Mouse (Mus musculus) CH12.LX (cell line): ENCODE data around the gene Bmpr1a. TPM values are rescaled to one million over a fixed set of nuclear protein-coding genes. Genes with fewer than 3 reads are reported as not detected.

ENCODE experiments used
- DNase-seq: peaks from one replicate; pipeline ENCODE4 v3.0.0-alpha.2; 2013; ENCODE audit errors: extremely low read depth
- H3K27ac ChIP-seq: 2 replicates; pipeline ENCODE4 v1.5.1; 2012; ENCODE audit warnings: low read depth, mild to moderate bottlenecking, control low read depth, moderate library complexity; ENCODE audit not compliant: insufficient read depth
- H3K27me3 ChIP-seq: replicated peaks from 2 replicates; pipeline ENCODE3; 2012; ENCODE audit warnings: inconsistent platforms
- H3K36me3 ChIP-seq, 2 experiments: replicated peaks in 1 of 2; 2 replicates each; pipeline versions ENCODE3 to v1.6.1; 2012; ENCODE audit warnings: inconsistent platforms in 1 of 2, low read length in 1 of 2, mild to moderate bottlenecking in 1 of 2, mixed read lengths in 1 of 2, moderate library complexity in 1 of 2; ENCODE audit not compliant: control insufficient read depth in 1 of 2, insufficient read depth in 1 of 2
- H3K4me1 ChIP-seq, 2 experiments: 2 replicates each; pipeline ENCODE4 v1.6.1; 2012; ENCODE audit warnings: inconsistent platforms in 1 of 2, moderate library complexity in 1 of 2; ENCODE audit not compliant: insufficient read depth in 2 of 2, control insufficient read depth in 1 of 2
- H3K4me2 ChIP-seq: 2 replicates; pipeline ENCODE4 v1.6.1; 2012; ENCODE audit warnings: low read depth, mild to moderate bottlenecking, control low read depth; ENCODE audit not compliant: poor library complexity, insufficient read depth, severe bottlenecking
- H3K4me3 ChIP-seq, 3 experiments: fragments of 150-350 bp in 1 of 3; sonication (generic) in 1 of 3; replicated peaks in 1 of 3; 2 replicates each; pipeline versions ENCODE3 to v1.5.1; 2011 to 2012; ENCODE audit warnings: low read depth in 2 of 3, low read length in 2 of 3, mild to moderate bottlenecking in 2 of 3, moderate library complexity in 2 of 3, control low read depth in 1 of 3, improper control_type of control experiment in 1 of 3, inconsistent platforms in 1 of 3, mixed read lengths in 1 of 3; ENCODE audit not compliant: poor library complexity in 1 of 3
- H3K79me2 ChIP-seq: replicated peaks from 2 replicates; pipeline ENCODE4 v1.6.1; 2012; ENCODE audit warnings: mild to moderate bottlenecking, moderate library complexity; ENCODE audit not compliant: control insufficient read depth, poor library complexity, insufficient read depth, severe bottlenecking; ENCODE audit errors: extremely low read depth
- H3K9ac ChIP-seq: 2 replicates; pipeline ENCODE4 v1.6.1; 2012; ENCODE audit warnings: low read depth, mild to moderate bottlenecking, control low read depth, moderate library complexity; ENCODE audit not compliant: insufficient read depth
- H3K9me3 ChIP-seq: replicated peaks from 2 replicates; pipeline ENCODE3; 2012; ENCODE audit warnings: low read length, inconsistent platforms, mixed read lengths
- BHLHE40 ChIP-seq: IDR thresholded peaks from 2 replicates; pipeline ENCODE4 v1.6.1; 2011; ENCODE audit warnings: mild to moderate bottlenecking, low read depth, low read length, improper control_type of control experiment
- CHD1 ChIP-seq: IDR thresholded peaks from 2 replicates; pipeline ENCODE4 v1.6.1; 2012; ENCODE audit warnings: low read depth, low read length, improper control_type of control experiment, inconsistent platforms
- CTCF ChIP-seq, 2 experiments: IDR thresholded peaks in 1 of 2; conservative IDR thresholded peaks in 1 of 2; 2 replicates each; pipeline ENCODE4 v1.5.1; 2011 to 2012; ENCODE audit warnings: low read depth in 2 of 2, low read length in 2 of 2, improper control_type of control experiment in 1 of 2, inconsistent platforms in 1 of 2, mild to moderate bottlenecking in 1 of 2, moderate library complexity in 1 of 2
- ELF1 ChIP-seq: IDR thresholded peaks from 2 replicates; pipeline ENCODE4 v1.6.1; 2014; ENCODE audit warnings: low read depth, mild to moderate bottlenecking, inconsistent platforms, low read length, improper control_type of control experiment
- EP300 ChIP-seq: IDR thresholded peaks from 2 replicates; pipeline ENCODE4 v1.6.1; 2011; ENCODE audit warnings: low read length, improper control_type of control experiment
- ETS1 ChIP-seq: conservative IDR thresholded peaks from 2 replicates; pipeline ENCODE4 v1.6.1; 2012; ENCODE audit warnings: low read depth, mild to moderate bottlenecking, inconsistent platforms, low read length, improper control_type of control experiment, moderate library complexity
- IRF4 ChIP-seq: IDR thresholded peaks from 2 replicates; pipeline ENCODE4 v1.6.1; 2014; ENCODE audit warnings: low read depth, mild to moderate bottlenecking, inconsistent platforms, low read length, improper control_type of control experiment
- JUN ChIP-seq: IDR thresholded peaks from 2 replicates; pipeline ENCODE4 v1.6.1; 2011; ENCODE audit warnings: low read depth, mild to moderate bottlenecking, low read length, improper control_type of control experiment, moderate library complexity; ENCODE audit not compliant: insufficient read depth
- JUND ChIP-seq: conservative IDR thresholded peaks from 2 replicates; pipeline ENCODE4 v1.6.1; 2011; ENCODE audit warnings: low read depth, low read length, improper control_type of control experiment
- MAX ChIP-seq: IDR thresholded peaks from 2 replicates; pipeline ENCODE4 v1.6.1; 2011; ENCODE audit warnings: low read length, improper control_type of control experiment
- MAZ ChIP-seq: IDR thresholded peaks from 2 replicates; pipeline ENCODE4 v1.6.1; 2012; ENCODE audit warnings: low read depth, mild to moderate bottlenecking, inconsistent platforms, low read length, improper control_type of control experiment, moderate library complexity
- MXI1 ChIP-seq: IDR thresholded peaks from 2 replicates; pipeline ENCODE4 v1.6.1; 2011; ENCODE audit warnings: mild to moderate bottlenecking, low read depth, low read length, improper control_type of control experiment
- MYC ChIP-seq: IDR thresholded peaks from 2 replicates; pipeline ENCODE4 v1.6.1; 2011; ENCODE audit warnings: low read depth, mild to moderate bottlenecking, improper control_type of control experiment, low read length
- NELFE ChIP-seq: IDR thresholded peaks from 2 replicates; pipeline ENCODE4 v1.6.1; 2011; ENCODE audit warnings: low read depth, low read length, improper control_type of control experiment
- PAX5 ChIP-seq: IDR thresholded peaks from 2 replicates; pipeline ENCODE4 v1.6.1; 2012; ENCODE audit warnings: low read length, inconsistent platforms, mixed read lengths
- POLR2A ChIP-seq: IDR thresholded peaks from 2 replicates; pipeline ENCODE4 v1.6.1; 2011; ENCODE audit warnings: low read depth, mild to moderate bottlenecking, improper control_type of control experiment, low read length
- POLR2AphosphoS2 ChIP-seq: IDR thresholded peaks from 2 replicates; pipeline ENCODE4 v1.6.1; 2011; ENCODE audit warnings: low read depth, low read length, improper control_type of control experiment
- RCOR1 ChIP-seq: conservative IDR thresholded peaks from 2 replicates; pipeline ENCODE4 v1.6.1; 2012; ENCODE audit warnings: low read depth, mild to moderate bottlenecking, inconsistent platforms, low read length, improper control_type of control experiment
- UBTF ChIP-seq: IDR thresholded peaks from 2 replicates; pipeline ENCODE4 v1.6.1; 2012; ENCODE audit warnings: low read depth, mild to moderate bottlenecking, inconsistent platforms, low read length, improper control_type of control experiment, moderate library complexity
- USF2 ChIP-seq: conservative IDR thresholded peaks from 2 replicates; pipeline ENCODE4 v1.6.1; 2011; ENCODE audit warnings: low read depth, low read length, improper control_type of control experiment
- ZKSCAN1 ChIP-seq: IDR thresholded peaks from 2 replicates; pipeline ENCODE4 v1.6.1; 2012; ENCODE audit warnings: low read depth, inconsistent platforms, low read length, improper control_type of control experiment, borderline replicate concordance
- ZNF384 ChIP-seq: IDR thresholded peaks from 2 replicates; pipeline ENCODE4 v1.6.1; 2012; ENCODE audit warnings: low read depth, low read length, improper control_type of control experiment, inconsistent platforms
- dilution Hi-C: fragments of 300-500 bp; cut with MboI; formaldehyde crosslinking; loops from 2 replicates; pipeline ENCODE4 v1.14.3; 2020; ENCODE audit warnings: low sequenced_read_pairs; ENCODE audit not compliant: extremely low pct_unique_long_range_greater_than_20kb, extremely low pct_ligation_motif_present
- in situ Hi-C: fragments of 300-500 bp; cut with MboI; formaldehyde crosslinking; loops from 3 replicates; pipeline ENCODE4 v1.14.3; 2019; ENCODE audit warnings: low sequenced_read_pairs, low pct_ligation_motif_present, low pct_unique_long_range_greater_than_20kb, mixed read lengths
- polyA plus RNA-seq: library from polyadenylated mRNA; unstranded; fragments of >175 nt; gene quantifications from 2 replicates; pipeline ENCODE4 v1.2.1, GENCODE M21; 2012; ENCODE audit warnings: low read depth; ENCODE audit not compliant: insufficient read length
- total RNA-seq, 2 experiments: library from RNA; depleted of rRNA; stranded (reverse); fragments of 300-350 nt in 1 of 2; fragments of >200 nt in 1 of 2; gene quantifications; 2 replicates each; pipeline ENCODE4 v1.2.3; 2012 to 2014

Bmpr1a gene
- total and polyA plus RNA-seq, 3 experiments: 26.2 to 46.7 (median 30.1) TPM

- Histone ChIP-seq H3K9me3 (no peaks in the 10 kb centered on the region), H3K79me2 (peaks cover 78% of the 10 kb centered on the region), H3K9ac (no peak overlapping the region), H3K4me1 (peaks cover 13 to 91% of the 10 kb centered on the region in 2 experiments), H3K27ac (no peak overlapping the region), H3K36me3 (peaks cover 0 to 2% of the 10 kb centered on the region in 2 experiments), H3K4me2 (no peak overlapping the region; the same call in 1 of the 2 replicates), H3K27me3 (no peaks in the 10 kb centered on the region), H3K4me3 (no peak overlapping the region)
- in situ Hi-C loops (loop anchor here (10.0 kb wide), 1 partner anchor 48 kb away; no protein-coding TSS in a partner anchor), dilution Hi-C loops (no loop called here)
- DNase-seq: peak; percentile 72
- TF ChIP-seq USF2 (0 out of 2 replicates have a peak, but pooled peaks have one; percentile 10), MYC (peak; percentile 68; the same call in 1 of the 2 replicates), JUN (peak; percentile 90), EP300 (peak; percentile 76), RCOR1 (no peak), ETS1 (peak; percentile 67), MAZ (no peak), MXI1 (no peak; the same call in 1 of the 2 replicates), POLR2AphosphoS2 (no peak), POLR2A (no peak), ZNF384 (peak; percentile 77), JUND (peak; percentile 94), CTCF (conservative IDR thresholded peaks at IDR 0.05 in 1 of 2, IDR thresholded peaks at IDR 0.05 in 1 of 2; ENCODE audit: low read depth in 2 of 2, low read length in 2 of 2) (no peak)
- TF ChIP-seq, all 38 proteins: peak for 7
Measured at GRCm38 (mm10) chr14:34492688-34493087, 10.5 kb downstream of the Bmpr1a start.

- H3K79me2 ChIP-seq: peaks cover 76% of the 10 kb centered on the region
- H3K9me3 ChIP-seq: no peaks in the 10 kb centered on the region
- dilution Hi-C loops (no loop called here), in situ Hi-C loops (loop anchor here (10.0 kb wide), 1 partner anchor 46 kb away; no protein-coding TSS in a partner anchor)
- TF ChIP-seq UBTF: no peak
- no peak for TF ChIP-seq IRF4
- no peak for TF ChIP-seq PAX5
- TF ChIP-seq POLR2AphosphoS2: no peak
- TF ChIP-seq CTCF (conservative IDR thresholded peaks at IDR 0.05 in 1 of 2, IDR thresholded peaks at IDR 0.05 in 1 of 2; ENCODE audit: low read depth in 2 of 2, low read length in 2 of 2): no peak
- no peak for TF ChIP-seq BHLHE40
- no peak for TF ChIP-seq ELF1
- no peak for TF ChIP-seq USF2
- TF ChIP-seq MAX: no peak
- no peak for TF ChIP-seq ZNF384
- TF ChIP-seq JUND: no peak
- TF ChIP-seq NELFE: no peak
- no peak for TF ChIP-seq ZKSCAN1
- no peak for TF ChIP-seq JUN
- TF ChIP-seq RCOR1: no peak
- TF ChIP-seq POLR2A: no peak
- TF ChIP-seq CHD1: no peak
- no peak for DNase-seq
- no peaks in the 10 kb centered on the region for H3K27me3 ChIP-seq
- no peak overlapping the region for H3K4me2 ChIP-seq
- H3K4me3 ChIP-seq: no peak overlapping the region
- H3K27ac ChIP-seq: no peak overlapping the region
- peaks cover 0 to 2% of the 10 kb centered on the region in 2 experiments for H3K36me3 ChIP-seq
- peaks cover 13 to 90% of the 10 kb centered on the region in 2 experiments for H3K4me1 ChIP-seq
- H3K9ac ChIP-seq: no peak overlapping the region
Measured at GRCm38 (mm10) chr14:34490965-34491364, 12.2 kb downstream of the Bmpr1a start.
